Mouse (Mus musculus): ENCODE results near the gene H2afb2.

H2afb2 gene

DNA sequence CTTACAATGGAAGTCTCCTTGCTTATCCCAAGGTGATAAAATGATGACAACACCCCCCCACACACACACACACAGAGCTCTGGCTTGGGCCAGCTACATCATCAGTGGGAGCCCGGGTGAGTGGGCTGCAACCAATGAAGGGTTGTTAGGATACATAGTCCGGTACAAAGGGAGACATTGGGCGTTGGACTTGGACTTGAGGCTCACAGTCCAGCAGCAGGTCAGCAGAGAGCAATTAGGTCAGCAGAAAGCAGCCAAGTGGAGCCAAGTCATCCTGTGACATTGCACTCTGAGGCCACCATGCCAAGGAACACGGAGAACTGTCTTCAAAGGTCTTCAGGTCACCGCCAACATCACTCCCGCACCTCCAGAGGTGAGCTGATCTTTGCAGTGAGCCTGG lies at the start of gene H2afb2:
TSS of gene H2afb2 (plus strand) at position 301 of the 400 bp plus-strand sequence.
- no peak for DNase-seq (ENCODE audit: low read depth in 1 of 2, low spot score in 2 of 2)

Measured in monocyte, adult 2 months (primary cell).